Comparison of ENCODE assay signal across 8 mouse cellular contexts in the genomic region with DNA sequence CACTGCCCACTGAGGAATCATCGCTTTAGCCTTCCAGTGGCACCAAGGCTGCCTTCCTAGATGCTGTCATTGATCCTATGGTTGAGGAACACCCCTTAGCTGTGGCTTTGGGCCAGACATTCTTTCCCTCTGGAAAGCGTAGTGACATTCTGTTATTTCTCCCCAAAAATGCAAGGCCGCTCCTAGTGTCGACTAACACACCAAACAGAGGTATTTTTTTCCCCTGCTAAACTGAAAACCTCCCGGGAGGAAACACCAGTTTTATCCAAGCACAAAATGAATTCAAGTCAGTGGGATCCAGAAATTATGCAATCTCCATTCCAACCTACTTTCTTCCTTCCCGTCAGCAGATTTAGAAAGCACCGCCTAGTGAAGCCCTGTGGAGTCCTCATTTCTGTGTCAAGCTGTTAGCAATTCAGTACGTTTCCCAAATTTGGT.
DNase-seq lines count a peak whose midpoint lies in the region; ATAC-seq lines count a peak whose summit lies in the region.

No protein-coding gene starts in this region.

- ATAC-seq in liver, embryonic 12.5 days: no peak
- ATAC-seq in intestine, embryonic 15.5 days: no peak

- no peaks in the 10 kb centered on the region for H3K36me3 ChIP-seq in liver, embryonic 12.5 days
- no peaks in the 10 kb centered on the region for H3K36me3 ChIP-seq in intestine, embryonic 15.5 days

- no peaks in the 10 kb centered on the region for H3K4me1 ChIP-seq in liver, embryonic 12.5 days
- H3K4me1 ChIP-seq in intestine, embryonic 15.5 days (replicated peaks): no peaks in the 10 kb centered on the region

- no peaks in the 10 kb centered on the region for H3K9me3 ChIP-seq in liver, embryonic 12.5 days (replicated peaks)
- no peaks in the 10 kb centered on the region for H3K9me3 ChIP-seq in intestine, embryonic 15.5 days

- no peak overlapping the region for H3K9ac ChIP-seq in liver, embryonic 12.5 days
- no peak overlapping the region for H3K9ac ChIP-seq in intestine, embryonic 15.5 days

- no peak overlapping the region for H3K4me2 ChIP-seq in liver, embryonic 12.5 days
- no peak overlapping the region for H3K4me2 ChIP-seq in intestine, embryonic 15.5 days (replicated peaks)

- DNase-seq in adrenal gland, postnatal 14 days: peak; percentile 4
- DNase-seq in adrenal gland, adult 18-20 months (ENCODE audit: low spot score in 2 of 2): no peak
- DNase-seq in urinary bladder, postnatal 14 days (ENCODE audit: low spot score): peak; percentile 12
- no peak for DNase-seq in urinary bladder, postnatal 25 days (ENCODE audit: low spot score)
- DNase-seq in left cerebral cortex, adult 8-10 months (ENCODE audit: low spot score in 2 of 2): peak; percentile 11 to 42
- no peak for DNase-seq in liver

- WGBS in liver, embryonic 12.5 days (ENCODE audit: insufficient replicate concordance): 72% methylated on average over 8 of the region's 8 CpGs
- 76% methylated on average over 8 of the region's 8 CpGs for WGBS in intestine, embryonic 15.5 days

- H3K27me3 ChIP-seq in liver, embryonic 12.5 days (replicated peaks): no peaks in the 10 kb centered on the region
- H3K27me3 ChIP-seq in intestine, embryonic 15.5 days (replicated peaks): no peaks in the 10 kb centered on the region

- no peak overlapping the region for H3K4me3 ChIP-seq in liver, embryonic 12.5 days
- no peak overlapping the region for H3K4me3 ChIP-seq in intestine, embryonic 15.5 days (replicated peaks)

- H3K27ac ChIP-seq in liver, embryonic 12.5 days: no peak overlapping the region
- no peak overlapping the region for H3K27ac ChIP-seq in intestine, embryonic 15.5 days

Comparison
In these comparisons a context has a peak if more than half of its experiments do, and no peak if none do; other contexts are left out.
1. DNase-seq: peak in adrenal gland, postnatal 14 days (single experiment), urinary bladder, postnatal 14 days (single experiment) and left cerebral cortex, adult 8-10 months (2 of 2); none in adrenal gland, adult 18-20 months (0 of 2), urinary bladder, postnatal 25 days (single experiment) and liver (single experiment).